Mouse (Mus musculus) gastrocnemius, postnatal 25 days (tissue): ENCODE measurements around the gene Ccar1. TPM values are rescaled to one million over a fixed set of nuclear protein-coding genes. Genes with fewer than 3 reads are reported as not detected.
"Not testable (repeated sequence)": the region's sequence is repeated elsewhere in the genome, so short reads cannot be mapped to it uniquely, and the experiment has no call there.

Experiments used
- DNase-seq: peaks from one replicate; pipeline ENCODE4 v3.0.0; 2022
- total RNA-seq, 2 experiments: library from RNA; stranded (reverse); gene quantifications; 1 replicate in 1 of 2; 2 replicates in 1 of 2; pipeline ENCODE4 v1.2.3; 2021

The Ccar1 gene
- total RNA-seq, 2 experiments from 2014 or later = 26.4 to 28.8 TPM

GRCm38 (mm10) chr10:62725771-62726687, 66.1 kb downstream of the Ccar1 start, which contains the start of gene Stox1:
Stox1 (minus strand) TSS chr10:62726128.
- DNase-seq = peak; percentile 30

- DNase-seq = no peak
These were observed 67.2 kb downstream of the Ccar1 start for GRCm38 (mm10) chr10:62724936-62725335.

GRCm38 (mm10) chr10:62722701-62723100, 69.4 kb downstream of the Ccar1 start:
- DNase-seq = no peak

- DNase-seq = not testable (repeated sequence)
These were observed 71.5 kb downstream of the Ccar1 start for GRCm38 (mm10) chr10:62720574-62720973.

GRCm38 (mm10) chr10:62713457-62713856, 78.6 kb downstream of the Ccar1 start:
- DNase-seq = no peak

- no peak for DNase-seq
These were observed 88.5 kb downstream of the Ccar1 start for GRCm38 (mm10) chr10:62703579-62703978.

GRCm38 (mm10) chr10:62702436-62702835, 89.7 kb downstream of the Ccar1 start:
- no peak for DNase-seq

Other genes starting within 250 kb of the Ccar1 start
- gene Kif1bp, start 213.8 kb downstream of the Ccar1 start, total RNA-seq = 10 to 100 TPM; 22.5 to 26.7 TPM
- 10 to 100 TPM; 24.8 to 28.4 TPM for gene Ddx21, start 190.0 kb downstream of the Ccar1 start, total RNA-seq
- gene Ddx50, start 141.1 kb downstream of the Ccar1 start, total RNA-seq = 10 to 100 TPM; 39.1 to 42.2 TPM
- gene Stox1, start 66.2 kb downstream of the Ccar1 start, total RNA-seq = under 1 TPM; 0.31 to 0.43 TPM
- 1 to 10 TPM; 4.9 to 5.3 TPM for gene Tet1, start 116.7 kb upstream of the Ccar1 start, total RNA-seq
- 10 to 100 TPM; 14.6 to 15.7 TPM for gene Slc25a16, start 128.3 kb upstream of the Ccar1 start, total RNA-seq
- gene Dna2, start 154.7 kb upstream of the Ccar1 start, total RNA-seq = under 1 TPM; 0.46 to 0.75 TPM
- gene Rufy2, start 187.9 kb upstream of the Ccar1 start, total RNA-seq = 1 to 10 TPM; 5.9 to 6.5 TPM
- 10 to 100 TPM; 16.9 to 17.4 TPM for gene Hnrnph3, start 231.9 kb upstream of the Ccar1 start, total RNA-seq
- 1 to 10 TPM; 2.7 to 3.2 TPM for gene Pbld2, start 232.0 kb upstream of the Ccar1 start, total RNA-seq